8 mouse cellular contexts compared by ENCODE assay signal in the genomic region with DNA sequence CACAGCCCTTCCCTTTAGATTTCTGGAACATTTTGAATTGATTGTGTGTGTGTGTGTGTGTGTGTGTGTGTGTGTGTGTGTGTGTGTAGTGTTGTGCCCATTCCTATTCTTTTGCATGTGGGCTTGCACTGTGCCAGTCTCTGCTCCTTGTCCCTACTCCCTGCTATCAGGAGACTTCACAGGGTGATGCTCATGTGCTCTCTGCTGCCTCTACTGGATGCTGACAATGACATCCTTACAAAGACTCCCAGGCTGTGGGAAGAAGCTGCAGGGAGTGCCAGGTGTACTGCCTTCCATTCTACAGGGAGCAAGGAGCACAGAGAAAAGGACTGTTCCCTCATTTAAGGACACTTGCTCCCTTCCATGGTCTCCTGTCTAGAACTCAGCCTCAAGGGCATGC. TPM values are rescaled to one million over a fixed set of nuclear protein-coding genes. Genes with fewer than 3 reads are reported as not detected.
DNase-seq lines count a peak whose midpoint lies in the region; ATAC-seq and TF ChIP-seq lines count a peak whose summit lies in the region.

No protein-coding gene starts in this region.

- no peak overlapping the region for H3K4me3 ChIP-seq in ES-E14 (ENCODE audit: insufficient read depth in 1 of 2, low read depth in 1 of 2, low read length in 2 of 2, poor library complexity in 1 of 2, severe bottlenecking in 1 of 2)

- peak; percentile 99 for ATAC-seq in frontal cortex, adult (ENCODE audit: low TSS enrichment)

- no peak overlapping the region for H3K9ac ChIP-seq in ES-E14 (ENCODE audit: insufficient read depth, low read depth, low read length, poor library complexity, severe bottlenecking)

- in situ Hi-C loops in ES-E14 (cut with MboI; ENCODE audit: low sequenced_read_pairs in 2 of 2, unreplicated experiment in 2 of 2) = no loop called here

- no peaks in the 10 kb centered on the region for H3K4me1 ChIP-seq in ES-E14 (ENCODE audit: control insufficient read depth in 2 of 2, insufficient read depth in 2 of 2, low read length in 2 of 2, poor library complexity in 1 of 2)

- DNase-seq in heart, postnatal 14 days = peak; percentile 15 to 31
- DNase-seq in heart, adult 11 months = no peak
- DNase-seq in ES-E14 (ENCODE audit: low read depth, low spot score) = peak; percentile 42
- peak; percentile 29 for DNase-seq in cerebellum, adult 8-10 months
- DNase-seq in left cerebral cortex, postnatal 14 days (ENCODE audit: low spot score in 2 of 2) = peak; percentile 66 to 71
- peak; percentile 64 to 70 for DNase-seq in right cerebral cortex, postnatal 10 days (ENCODE audit: low spot score in 2 of 2)
- DNase-seq in ovary, adult 18-20 months (ENCODE audit: low spot score) = no peak

- H3K9me3 ChIP-seq in ES-E14 (ENCODE audit: control insufficient read depth, insufficient read depth, low read depth, low read length) = no peaks in the 10 kb centered on the region

- intact Hi-C loops in heart, postnatal 14 days (cut with DNase I) = no loop called here
- intact Hi-C loops in left cerebral cortex, postnatal 14 days (cut with DNase I) = loop anchor here (5.0 kb wide), 1 partner anchor 55 kb away; no protein-coding TSS in a partner anchor

- no peak overlapping the region for H3K27ac ChIP-seq in ES-E14 (ENCODE audit: insufficient read depth, low read depth, low read length, poor library complexity, severe bottlenecking)

- H3K36me3 ChIP-seq in ES-E14 (ENCODE audit: control insufficient read depth, insufficient read depth, low read length, poor library complexity, severe bottlenecking) = no peaks in the 10 kb centered on the region

TF ChIP-seq in ES-E14, 5 proteins besides CTCF, POLR2A, EP300 and RAD21:
- no peak for TF ChIP-seq ZC3H11A (IDR thresholded peaks at IDR 0.05; ENCODE audit: borderline replicate concordance, low read depth, low read length)
- TF ChIP-seq CHD2 (IDR thresholded peaks at IDR 0.05; ENCODE audit: low read depth, low read length) = no peak
- no peak for TF ChIP-seq HCFC1 (IDR thresholded peaks at IDR 0.05; ENCODE audit: borderline replicate concordance, insufficient read depth, low read length)
- TF ChIP-seq ZNF384 (IDR thresholded peaks at IDR 0.05; ENCODE audit: low read depth, low read length) = no peak
- TF ChIP-seq MAFK (IDR thresholded peaks at IDR 0.05; ENCODE audit: insufficient read depth, low read depth, low read length) = no peak

RNA-seq across cellular contexts. Expression of gene Olig2, which starts 58.4 kb away (rescaled TPM):
- total RNA-seq in heart, postnatal 14 days (2021) = not detected
- 0.09 TPM in 1 of 2 replicates, not detected in the other for total RNA-seq in ES-E14 (2012; rRNA removed)
- 10 to 100 TPM; 26.2 to 33.7 TPM for total RNA-seq in left cerebral cortex, postnatal 14 days (2021)

Comparison
In these comparisons a context has a peak if more than half of its experiments do, and no peak if none do; other contexts are left out.
1. DNase-seq: peak in heart, postnatal 14 days (2 of 2), ES-E14 (single experiment), cerebellum, adult 8-10 months (single experiment), left cerebral cortex, postnatal 14 days (2 of 2) and right cerebral cortex, postnatal 10 days (2 of 2); none in heart, adult 11 months (single experiment) and ovary, adult 18-20 months (single experiment).
2. RNA of gene Olig2, which starts 58.4 kb away (total RNA-seq): 26.2 to 33.7 TPM in left cerebral cortex, postnatal 14 days; 0.09 TPM in ES-E14 and not detected in heart, postnatal 14 days; every median in the first group is over 10 times any median in the second.